Mouse (Mus musculus) forebrain, embryonic 16.5 days (tissue): ENCODE data around the gene Enkd1. TPM values are rescaled to one million over a fixed set of nuclear protein-coding genes. Genes with fewer than 3 reads are reported as not detected.

ENCODE experiments used
- ATAC-seq: fragments of 200-750 bp; cut with Nextera tagmentation; 2 replicates; pipeline ENCODE4 v1.8.0; 2017; ENCODE audit warnings: mild to moderate bottlenecking, moderate library complexity
- H3K27ac ChIP-seq: fragments of 300-500 bp; sonication (generic); 2 replicates; pipeline ENCODE4 v1.5.1; 2014; ENCODE audit warnings: low read length, control low read depth
- H3K27me3 ChIP-seq: fragments of 300-500 bp; sonication (generic); replicated peaks from 2 replicates; pipeline ENCODE4 v1.6.1; 2014; ENCODE audit warnings: low read length; ENCODE audit not compliant: control insufficient read depth, insufficient read depth
- H3K36me3 ChIP-seq: fragments of 300-500 bp; sonication (generic); 2 replicates; pipeline ENCODE4 v1.6.1; 2014; ENCODE audit not compliant: control insufficient read depth, insufficient read depth
- H3K4me1 ChIP-seq: fragments of 300-500 bp; sonication (generic); replicated peaks from 2 replicates; pipeline ENCODE4 v1.6.1; 2014; ENCODE audit warnings: low read length; ENCODE audit not compliant: control insufficient read depth, insufficient read depth
- H3K4me2 ChIP-seq: fragments of 300-500 bp; sonication (generic); 2 replicates; pipeline ENCODE4 v1.6.1; 2014; ENCODE audit warnings: mild to moderate bottlenecking, low read length, control low read depth
- H3K4me3 ChIP-seq: fragments of 300-500 bp; sonication (generic); replicated peaks from 2 replicates; pipeline ENCODE4 v1.5.1; 2014; ENCODE audit warnings: mild to moderate bottlenecking, low read length, control low read depth
- H3K9ac ChIP-seq: fragments of 300-500 bp; sonication (generic); replicated peaks from 2 replicates; pipeline ENCODE4 v1.6.1; 2014; ENCODE audit warnings: low read depth, low read length, control low read depth
- H3K9me3 ChIP-seq: fragments of 300-500 bp; sonication (generic); 2 replicates; pipeline ENCODE4 v1.6.1; 2016; ENCODE audit warnings: low read length; ENCODE audit not compliant: control insufficient read depth
- WGBS: fragments of 180-500 bp; shearing (Covaris S2); extraction: QIAGEN DNeasy Blood & Tissue Kit; methylation state at CpG from one replicate; pipeline ENCODE4 v1.1.7; 2014; 5-methylcytosine and 5-hydroxymethylcytosine counted together
- polyA plus RNA-seq: library from polyadenylated mRNA; unstranded; fragments of >200 nt; fragmentation: Nextera tagmentation; extraction: Ambion mirVana; gene quantifications from 2 replicates; pipeline ENCODE4 v1.2.1, GENCODE M21; 2015

The Enkd1 gene
- polyA plus RNA-seq, 1 experiment from 2014 or later: 19.6 TPM

- Histone ChIP-seq H3K27ac (no peak overlapping the region), H3K9ac (peak overlapping the region; percentile 84), H3K36me3 (peaks cover 10% of the 10 kb centered on the region; the same call in 1 of the 2 replicates), H3K9me3 (peaks cover 4% of the 10 kb centered on the region; the same call in 1 of the 2 replicates), H3K4me1 (peaks cover 27% of the 10 kb centered on the region), H3K4me2 (peak overlapping the region; percentile 80), H3K27me3 (no peaks in the 10 kb centered on the region), H3K4me3 (peak overlapping the region; percentile 70)
- 81% methylated on average over 30 of the region's 30 CpGs for WGBS
- no peak for ATAC-seq
These were observed 12.8 kb downstream of the Enkd1 start for GRCm38 (mm10) chr8:105695080-105695780.

- whole genome bisulfite sequencing: 6% methylated on average over 30 of the region's 40 CpGs
- Histone ChIP-seq H3K27me3 (no peaks in the 10 kb centered on the region), H3K27ac (peak overlapping the region; percentile 64), H3K9me3 (peaks cover 4% of the 10 kb centered on the region; the same call in 1 of the 2 replicates), H3K4me2 (peak overlapping the region; percentile 80), H3K4me3 (peak overlapping the region; percentile 70), H3K4me1 (peaks cover 18% of the 10 kb centered on the region), H3K9ac (peak overlapping the region; percentile 84), H3K36me3 (peaks cover 10% of the 10 kb centered on the region; the same call in 1 of the 2 replicates)
- peak; percentile 51 for ATAC-seq
These were observed 13.8 kb downstream of the Enkd1 start for GRCm38 (mm10) chr8:105694051-105694799.

DNA sequence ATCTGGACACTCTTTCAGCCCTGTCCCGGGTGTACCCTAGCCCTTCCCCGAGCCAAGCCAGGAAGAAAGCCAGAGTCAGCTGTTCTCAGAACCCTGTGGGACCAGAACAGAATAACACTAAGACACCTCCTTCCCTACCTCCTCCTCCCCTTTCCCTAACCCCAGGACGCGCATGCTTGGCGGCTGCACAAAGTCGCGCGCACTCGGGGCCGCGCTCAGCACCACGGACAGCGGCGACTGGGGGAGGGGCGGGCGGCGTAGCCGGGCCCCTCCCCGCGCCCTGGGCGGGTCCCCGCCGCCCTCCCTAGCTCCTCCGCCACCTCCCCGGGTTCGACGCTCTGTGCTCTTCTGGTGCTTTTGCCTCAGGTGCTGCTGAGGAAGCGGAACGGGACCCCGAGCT is 14.4 kb downstream of the Enkd1 start:
- peak; percentile 74 for ATAC-seq
- Histone ChIP-seq H3K4me2 (peak overlapping the region; percentile 80), H3K9ac (peak overlapping the region; percentile 84), H3K27me3 (no peaks in the 10 kb centered on the region), H3K27ac (peak overlapping the region; percentile 64), H3K9me3 (peaks cover 4% of the 10 kb centered on the region; the same call in 1 of the 2 replicates), H3K4me1 (peaks cover 18% of the 10 kb centered on the region), H3K4me3 (peak overlapping the region; percentile 70), H3K36me3 (peaks cover 10% of the 10 kb centered on the region; the same call in 1 of the 2 replicates)
- WGBS: under 1% methylated on average over 30 of the region's 30 CpGs

GRCm38 (mm10) chr8:105692449-105693182 is 15.4 kb downstream of the Enkd1 start:
- WGBS: 94% methylated on average over 11 of the region's 11 CpGs
- H3K9ac ChIP-seq: no peak overlapping the region
- ATAC-seq: no peak
- H3K27me3 ChIP-seq: no peaks in the 10 kb centered on the region
- peaks cover 4% of the 10 kb centered on the region; the same call in 1 of the 2 replicates for H3K9me3 ChIP-seq
- no peak overlapping the region for H3K4me3 ChIP-seq
- H3K36me3 ChIP-seq: peaks cover 8% of the 10 kb centered on the region; the same call in 1 of the 2 replicates
- H3K4me1 ChIP-seq: peaks cover 18% of the 10 kb centered on the region
- H3K4me2 ChIP-seq: no peak overlapping the region
- no peak overlapping the region for H3K27ac ChIP-seq

- Histone ChIP-seq H3K4me1 (peaks cover 18% of the 10 kb centered on the region), H3K4me3 (no peak overlapping the region), H3K4me2 (no peak overlapping the region), H3K9ac (no peak overlapping the region), H3K27ac (no peak overlapping the region), H3K27me3 (no peaks in the 10 kb centered on the region), H3K9me3 (peaks cover 4% of the 10 kb centered on the region; the same call in 1 of the 2 replicates), H3K36me3 (peaks cover 3% of the 10 kb centered on the region; the same call in 1 of the 2 replicates)
- WGBS: 84% methylated on average over 14 of the region's 14 CpGs
- ATAC-seq: no peak
These were observed 17.0 kb downstream of the Enkd1 start for GRCm38 (mm10) chr8:105690978-105691377.

- Histone ChIP-seq H3K4me2 (no peak overlapping the region), H3K9ac (no peak overlapping the region), H3K36me3 (no peaks in the 10 kb centered on the region), H3K27me3 (no peaks in the 10 kb centered on the region), H3K4me1 (peaks cover 12% of the 10 kb centered on the region), H3K9me3 (peaks cover 4% of the 10 kb centered on the region; the same call in 1 of the 2 replicates), H3K27ac (no peak overlapping the region), H3K4me3 (no peak overlapping the region)
- WGBS: 91% methylated on average over 9 of the region's 9 CpGs
- no peak for ATAC-seq
These were observed 18.0 kb downstream of the Enkd1 start for GRCm38 (mm10) chr8:105689983-105690360.

DNA sequence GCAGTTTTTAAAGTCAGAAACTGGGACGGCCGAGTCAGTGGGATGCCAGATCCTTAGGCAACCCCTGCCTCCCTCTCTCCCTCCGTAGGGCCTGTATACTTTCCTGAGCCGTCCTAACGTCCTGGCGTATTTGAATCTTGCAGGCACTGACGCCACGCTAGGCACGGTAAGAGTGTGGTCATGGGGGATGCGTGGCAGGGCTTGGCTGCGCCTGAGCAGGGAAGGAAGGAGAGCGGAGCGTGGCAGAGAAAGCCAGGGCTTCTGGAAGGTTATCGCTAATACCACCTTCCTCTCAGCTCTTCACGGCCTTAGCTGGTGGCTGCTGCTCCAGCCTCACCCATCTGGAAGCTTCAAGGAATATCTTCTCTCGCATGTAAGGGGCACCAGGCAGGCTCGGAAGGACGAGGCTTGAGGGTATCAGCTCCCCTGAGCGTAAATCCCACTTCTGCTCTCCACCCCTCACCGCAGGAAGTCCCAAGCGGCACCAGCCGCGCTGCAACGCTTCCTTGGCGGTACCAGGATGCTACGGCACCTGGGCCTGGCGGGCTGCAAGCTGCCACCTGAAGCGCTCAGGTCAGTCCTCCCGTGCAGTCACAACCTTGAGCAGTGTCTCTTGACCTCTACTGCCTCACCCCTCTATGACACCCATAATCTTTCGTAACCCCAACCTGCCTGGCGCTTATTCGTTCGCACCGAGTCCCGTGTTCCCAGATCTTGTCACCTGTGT is 18.6 kb downstream of the Enkd1 start:
- H3K4me3 ChIP-seq: no peak overlapping the region
- no peaks in the 10 kb centered on the region for H3K27me3 ChIP-seq
- no peak overlapping the region for H3K9ac ChIP-seq
- H3K27ac ChIP-seq: no peak overlapping the region
- H3K9me3 ChIP-seq: peaks cover 4% of the 10 kb centered on the region; the same call in 1 of the 2 replicates
- H3K4me2 ChIP-seq: no peak overlapping the region
- ATAC-seq: no peak
- peaks cover 6% of the 10 kb centered on the region for H3K4me1 ChIP-seq
- no peaks in the 10 kb centered on the region for H3K36me3 ChIP-seq
- WGBS: 60% methylated on average over 35 of the region's 35 CpGs

GRCm38 (mm10) chr8:105688242-105688752 is 19.7 kb downstream of the Enkd1 start:
- H3K36me3 ChIP-seq: no peaks in the 10 kb centered on the region
- H3K4me1 ChIP-seq: no peaks in the 10 kb centered on the region
- H3K4me3 ChIP-seq: no peak overlapping the region
- no peak for ATAC-seq
- WGBS: 71% methylated on average over 14 of the region's 14 CpGs
- no peak overlapping the region for H3K4me2 ChIP-seq
- H3K9ac ChIP-seq: no peak overlapping the region
- no peaks in the 10 kb centered on the region for H3K27me3 ChIP-seq
- peaks cover 4% of the 10 kb centered on the region; the same call in 1 of the 2 replicates for H3K9me3 ChIP-seq
- H3K27ac ChIP-seq: no peak overlapping the region
